Mouse (Mus musculus) forelimb bud, embryonic 11.5 days (tissue): ENCODE data around the gene H2-M5.
"Not testable (repeated sequence)": the region's sequence is repeated elsewhere in the genome, so short reads cannot be mapped to it uniquely, and the experiment has no call there.

Source experiments
- DNase-seq: peaks from one replicate; pipeline ENCODE4 v3.0.0-alpha.2; 2012; ENCODE audit warnings: low read depth, low spot score

Gene H2-M5

DNA sequence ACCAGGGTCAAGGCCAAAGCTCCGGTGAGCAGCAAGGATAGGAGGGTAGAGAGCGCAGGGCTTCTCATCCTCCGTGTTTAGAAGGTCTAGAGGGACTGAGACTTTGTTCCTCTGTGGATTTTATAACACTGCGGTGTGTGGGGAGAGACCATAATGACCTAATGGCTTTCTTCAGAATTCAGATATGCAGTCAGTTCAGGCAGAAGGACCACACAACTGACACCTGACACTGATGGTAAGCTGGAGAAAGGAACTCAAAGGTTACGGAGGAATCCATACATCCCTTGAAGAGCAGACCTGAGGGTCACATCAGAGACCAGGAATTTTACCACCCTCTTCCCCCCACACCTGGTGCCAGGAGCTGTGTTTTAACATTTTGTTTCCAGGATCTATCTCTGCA is at the start of gene H2-M5:
TSS of gene H2-M5 (minus strand) at position 101 of the 400 bp plus-strand sequence.
- DNase-seq = no peak

DNA sequence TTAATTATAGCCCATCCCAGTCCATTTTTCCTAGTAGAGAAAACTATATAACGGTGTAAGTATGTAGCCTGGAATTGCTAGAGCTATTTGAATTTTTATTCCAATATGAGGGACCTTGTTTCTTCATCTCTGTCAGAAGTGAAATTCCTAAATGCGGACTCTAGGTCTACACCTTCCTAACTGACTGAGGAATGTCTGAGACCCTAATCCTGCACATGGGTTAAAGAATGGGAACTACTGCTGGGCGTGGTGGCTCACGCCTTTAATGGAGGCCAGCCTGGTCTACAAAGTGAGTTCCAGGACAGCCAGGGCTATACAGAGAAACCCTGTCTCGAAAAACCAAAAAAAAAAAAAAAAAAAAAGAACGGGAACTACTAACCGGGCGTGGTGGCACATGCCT is 39.8 kb upstream of the H2-M5 start:
- DNase-seq = no peak

DNA sequence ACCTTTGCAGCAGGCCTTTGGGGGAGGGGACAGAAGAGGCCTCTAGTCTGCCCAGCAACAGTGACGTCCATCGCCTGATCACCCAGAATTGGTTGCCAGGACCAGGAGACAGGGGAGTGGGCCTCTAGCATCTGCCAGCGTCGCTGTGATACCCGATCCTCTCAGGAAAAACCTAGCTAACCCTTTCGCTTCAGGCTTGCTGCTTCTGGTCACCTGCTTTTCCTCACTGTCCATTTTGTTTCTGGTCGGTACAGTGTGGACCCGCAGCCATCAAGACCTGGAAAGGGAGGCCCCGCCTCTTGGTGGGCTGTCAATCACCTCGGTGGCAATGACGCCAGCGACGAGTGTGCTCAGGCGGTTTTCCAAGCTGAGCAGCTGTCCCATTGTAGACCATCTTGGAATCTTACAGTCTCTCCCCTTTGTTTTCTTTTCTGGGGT is 39.4 kb upstream of the H2-M5 start:
- peak; percentile 98 for DNase-seq

- DNase-seq = no peak
Measured at GRCm38 (mm10) chr17:37028212-37028611, 38.9 kb upstream of the H2-M5 start.

GRCm38 (mm10) chr17:37027486-37027885 is 38.1 kb upstream of the H2-M5 start:
- DNase-seq = no peak

GRCm38 (mm10) chr17:37026425-37026824 is 37.1 kb upstream of the H2-M5 start:
- DNase-seq = no peak

- DNase-seq = no peak
Measured at GRCm38 (mm10) chr17:37022628-37023576, 33.6 kb upstream of the H2-M5 start, which contains the start of gene Mog. Gene Mog (minus strand): TSS chr17:37023398.

- not testable (repeated sequence) for DNase-seq
Measured at GRCm38 (mm10) chr17:37019242-37019641, 29.9 kb upstream of the H2-M5 start.

DNA sequence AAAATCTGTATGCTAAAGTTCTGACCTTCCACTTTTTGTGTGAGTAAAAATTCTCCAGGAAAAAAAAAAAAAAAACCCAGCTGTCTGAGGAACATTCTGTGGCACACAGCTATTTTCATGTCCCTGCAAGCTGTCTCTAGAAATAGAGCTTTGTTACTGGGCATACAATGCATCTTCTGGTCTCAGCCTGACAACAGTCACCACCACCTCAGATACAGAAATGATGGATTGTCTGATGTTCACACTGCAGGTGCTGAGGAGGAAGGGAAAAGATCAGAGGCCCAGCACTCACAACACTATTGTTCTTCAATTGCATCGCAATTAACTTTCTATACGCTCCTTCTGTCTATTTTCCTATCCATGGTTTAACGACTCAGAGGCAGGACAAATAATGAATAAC is 29.0 kb upstream of the H2-M5 start:
- DNase-seq = no peak

GRCm38 (mm10) chr17:37016333-37016732 is 27.0 kb upstream of the H2-M5 start:
- no peak for DNase-seq

- DNase-seq = no peak
Measured at GRCm38 (mm10) chr17:37012141-37012540, 22.8 kb upstream of the H2-M5 start.

GRCm38 (mm10) chr17:37011719-37012118 is 22.4 kb upstream of the H2-M5 start:
- DNase-seq = no peak

- DNase-seq = no peak
Measured at GRCm38 (mm10) chr17:37009460-37010042, 20.2 kb upstream of the H2-M5 start.

DNA sequence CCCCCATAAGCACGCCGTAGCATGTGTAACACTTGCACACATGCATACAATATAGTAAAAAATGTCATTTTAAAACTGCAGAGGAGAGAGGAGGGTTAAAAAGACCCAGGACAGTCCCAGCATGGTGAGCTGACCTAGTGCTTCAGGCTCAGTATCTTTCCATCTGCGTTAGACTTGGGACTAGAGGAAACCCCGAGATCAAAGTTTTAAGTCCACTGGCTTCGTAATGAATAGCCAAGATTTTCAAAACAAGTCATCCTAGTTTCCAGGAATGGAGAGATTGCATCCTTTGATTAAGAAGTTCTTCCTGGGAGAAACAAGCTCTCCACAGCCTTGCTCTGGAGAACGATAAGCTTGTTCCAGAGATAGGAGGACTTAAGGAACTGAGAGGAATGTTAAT is 18.8 kb upstream of the H2-M5 start:
- no peak for DNase-seq

GRCm38 (mm10) chr17:37003366-37003765 is 14.0 kb upstream of the H2-M5 start:
- no peak for DNase-seq

GRCm38 (mm10) chr17:37002364-37003330 is 13.3 kb upstream of the H2-M5 start:
- peak; percentile 84 for DNase-seq

GRCm38 (mm10) chr17:37000863-37001262 is 11.5 kb upstream of the H2-M5 start, which contains the start of gene Zfp57:
Gene Zfp57 (plus strand): TSS chr17:37001163.
- DNase-seq = no peak

DNA sequence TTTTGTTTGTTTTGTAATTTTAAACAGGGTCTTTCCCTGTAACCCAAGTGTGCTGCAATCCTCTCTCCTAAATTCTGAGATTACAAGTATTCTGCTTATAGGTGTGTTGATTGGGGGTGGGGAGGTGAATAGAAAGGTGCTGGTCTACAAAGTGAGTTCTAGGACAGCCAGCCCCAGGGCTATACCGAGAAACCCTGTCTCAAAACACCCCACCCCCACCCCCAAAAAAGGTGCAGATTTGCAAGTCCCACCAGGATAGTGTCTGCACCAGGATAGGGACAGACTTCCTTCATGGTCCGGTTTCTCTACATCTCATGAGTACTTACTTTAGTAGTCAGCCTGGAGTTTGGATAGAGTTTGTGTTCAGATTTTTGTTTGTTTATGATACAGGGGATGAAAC is 9.1 kb upstream of the H2-M5 start:
- no peak for DNase-seq

DNA sequence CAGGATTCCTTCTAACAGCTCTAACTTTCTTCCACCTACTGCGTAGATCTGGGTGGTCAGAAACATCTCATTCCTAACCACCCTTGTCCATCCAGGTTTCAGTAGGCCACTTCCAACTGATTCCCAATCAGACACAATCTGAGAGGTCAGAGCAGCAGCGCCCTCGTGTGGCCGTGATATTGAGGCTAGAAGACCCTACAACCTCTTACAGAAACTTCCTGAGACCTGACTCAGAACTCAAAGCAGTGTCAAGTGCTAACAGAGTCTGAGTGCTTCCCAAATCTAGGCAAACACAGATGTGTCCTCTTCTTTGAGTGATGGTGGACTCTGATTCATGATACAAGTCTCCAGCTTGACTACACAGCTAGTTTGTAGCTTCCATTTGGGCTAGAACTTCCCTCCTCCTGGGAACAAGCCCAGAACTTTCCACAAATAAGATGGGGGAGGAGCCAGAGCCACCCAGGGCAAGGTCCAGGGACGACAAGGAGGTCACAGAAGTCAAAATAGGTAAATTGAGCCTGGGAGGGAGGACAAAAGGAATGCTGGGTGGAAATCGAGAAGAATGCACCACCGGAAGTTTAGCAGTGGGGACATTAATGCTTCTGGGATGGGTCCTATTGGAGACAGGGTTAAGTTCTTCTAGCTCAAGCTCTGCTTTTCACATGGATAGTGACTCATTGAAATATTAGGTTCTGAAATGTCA is 7.8 kb upstream of the H2-M5 start:
- DNase-seq = peak; percentile 78

DNA sequence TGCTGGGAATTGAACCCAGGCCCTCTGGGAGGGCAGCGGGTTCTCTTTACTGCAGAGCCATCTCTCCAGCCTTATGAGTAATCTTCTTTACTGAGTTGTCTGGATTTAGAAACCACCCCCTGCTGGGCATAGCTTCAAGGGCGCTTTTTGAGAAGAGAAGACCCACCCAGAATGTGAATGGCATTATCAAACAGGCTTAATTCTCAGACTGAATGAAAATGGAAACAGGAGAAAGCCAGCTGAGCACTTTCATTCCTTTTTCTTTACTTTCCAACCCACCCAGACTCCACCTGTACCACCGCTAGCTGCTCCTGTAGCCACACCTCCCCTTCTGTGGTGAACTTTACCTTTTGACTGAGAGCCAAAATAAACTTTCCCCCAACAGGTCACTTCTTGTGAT is 6.1 kb upstream of the H2-M5 start:
- no peak for DNase-seq

GRCm38 (mm10) chr17:36994528-36994927 is 5.2 kb upstream of the H2-M5 start:
- no peak for DNase-seq
